Mouse (Mus musculus) heart, adult 2 months (tissue): Measurements from ENCODE around the gene Elf1.

Experiments
- CTCF ChIP-seq: fragments of 200-600 bp; IDR thresholded peaks from 2 replicates; pipeline ENCODE4 v1.8.1; 2022; ENCODE audit warnings: antibody characterized with exemption, mild to moderate bottlenecking, moderate library complexity
- POLR2A ChIP-seq: fragments of 200-500 bp; IDR thresholded peaks from 2 replicates; pipeline ENCODE4 v1.6.1; 2011; ENCODE audit warnings: mild to moderate bottlenecking, low read depth, low read length, control low read depth; ENCODE audit not compliant: insufficient read depth

DNA sequence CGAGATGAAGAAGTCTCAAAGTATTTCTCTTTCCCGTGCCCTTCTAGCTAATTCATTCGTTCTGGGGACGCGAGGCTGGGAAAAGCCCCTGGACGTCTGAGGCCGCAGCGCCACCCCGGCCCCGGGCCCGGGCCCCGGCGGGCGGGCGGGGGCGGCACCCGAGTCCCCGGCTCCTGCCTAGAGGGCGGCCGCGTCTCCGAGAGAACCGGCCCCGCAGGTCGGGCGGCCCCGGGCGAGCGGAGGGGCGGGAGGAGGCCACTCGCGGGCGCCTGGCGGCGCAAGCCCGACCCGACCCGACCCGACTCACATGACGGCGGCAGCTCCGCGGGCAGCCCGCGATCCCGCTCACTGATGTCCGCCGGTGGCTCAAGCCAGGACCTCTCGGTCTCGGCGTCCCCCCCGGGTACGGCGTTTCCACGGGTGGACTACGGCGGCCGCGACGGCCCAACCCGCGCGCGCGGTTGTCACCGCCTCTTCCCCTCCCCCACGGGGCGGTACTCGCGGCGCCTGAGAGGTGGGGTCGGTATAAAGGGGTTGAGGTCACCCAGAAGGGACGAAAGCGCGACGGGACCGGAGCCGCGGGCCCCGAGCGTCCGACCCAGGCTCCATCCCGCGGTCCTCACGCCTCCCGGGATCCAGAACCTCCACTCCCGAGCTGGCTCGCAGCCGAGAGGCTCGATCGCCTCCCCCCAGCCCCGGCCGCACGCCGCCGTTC, at the start of gene Elf1:
- TF ChIP-seq CTCF, result peak; percentile 25
- peak; percentile 91 for TF ChIP-seq POLR2A
